Mouse (Mus musculus): Measurements from ENCODE around the gene Bloc1s4.

The Bloc1s4 gene

DNA sequence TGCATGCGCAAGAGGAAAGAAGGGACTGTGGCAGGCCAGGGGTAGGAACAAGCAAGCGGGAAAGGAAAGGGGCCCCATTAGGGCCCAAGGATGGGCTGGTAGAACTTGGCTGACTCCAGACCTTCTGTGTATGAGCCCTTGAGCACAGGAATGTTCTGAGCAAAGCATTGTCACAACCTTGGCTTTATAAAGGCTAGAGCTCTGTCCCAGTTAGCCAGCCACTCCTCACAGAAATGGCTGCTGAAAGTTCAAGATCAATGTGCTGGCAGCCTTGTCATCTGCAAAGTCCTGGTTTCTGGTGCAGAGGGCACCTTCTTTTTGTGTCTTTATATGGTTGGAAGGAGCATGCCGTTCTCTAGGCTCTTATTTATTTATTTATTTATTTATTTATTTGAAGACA is 28.8 kb downstream of the Bloc1s4 start:
- no peak for DNase-seq (ENCODE audit: low spot score in 2 of 2)

DNA sequence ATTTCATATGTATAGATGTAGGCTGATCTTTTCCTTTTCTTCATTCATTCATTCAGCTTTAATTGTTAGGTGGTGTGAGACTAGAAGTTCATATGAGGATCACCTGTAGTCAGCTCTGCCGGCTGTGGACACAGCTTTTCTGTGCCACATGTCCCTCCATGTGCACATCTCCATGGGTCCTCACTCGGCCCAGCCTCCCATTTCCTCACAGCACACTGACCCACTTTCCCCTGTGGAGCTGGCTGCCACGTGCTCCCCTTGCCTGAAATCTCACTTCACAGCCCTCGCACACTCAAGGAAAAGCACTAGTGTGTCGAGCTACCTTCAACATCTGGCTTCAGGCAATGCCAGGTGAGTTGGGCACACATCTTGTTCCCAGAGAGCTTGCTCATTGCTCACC is 29.3 kb downstream of the Bloc1s4 start:
- peak in 1 of 2 experiments; percentile 33 for DNase-seq (ENCODE audit: low spot score in 2 of 2)

DNA sequence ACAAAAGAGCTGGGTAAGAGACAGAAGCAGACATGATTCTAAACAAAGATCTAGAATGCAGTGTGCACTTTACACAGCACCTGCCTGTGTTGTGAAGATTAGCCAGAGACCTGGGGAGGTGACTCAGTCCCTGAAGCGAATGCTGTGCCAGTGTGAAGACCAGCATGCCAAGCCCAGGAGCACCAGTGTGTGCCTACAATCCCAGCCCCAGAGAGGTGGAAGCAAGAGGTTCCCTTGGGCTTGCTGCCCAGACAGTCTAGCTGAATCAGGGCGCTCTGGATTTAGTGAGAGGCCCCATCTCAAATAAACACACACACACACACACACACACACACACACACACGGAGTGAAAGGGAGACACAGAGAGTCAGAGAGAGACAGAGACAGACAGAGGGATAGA is 30.6 kb downstream of the Bloc1s4 start:
- peak in 1 of 2 experiments; percentile 20 for DNase-seq (ENCODE audit: low spot score in 2 of 2)

- no peak for DNase-seq (ENCODE audit: low spot score in 2 of 2)
These were observed 31.6 kb downstream of the Bloc1s4 start for GRCm38 (mm10) chr5:36716816-36717215.

- peak in 1 of 2 experiments; percentile 11 for DNase-seq (ENCODE audit: low spot score in 2 of 2)
These were observed 33.6 kb downstream of the Bloc1s4 start for GRCm38 (mm10) chr5:36714832-36715231.

GRCm38 (mm10) chr5:36713693-36714092 is 34.8 kb downstream of the Bloc1s4 start:
- peak in 1 of 2 experiments; percentile 6 for DNase-seq (ENCODE audit: low spot score in 2 of 2)

DNA sequence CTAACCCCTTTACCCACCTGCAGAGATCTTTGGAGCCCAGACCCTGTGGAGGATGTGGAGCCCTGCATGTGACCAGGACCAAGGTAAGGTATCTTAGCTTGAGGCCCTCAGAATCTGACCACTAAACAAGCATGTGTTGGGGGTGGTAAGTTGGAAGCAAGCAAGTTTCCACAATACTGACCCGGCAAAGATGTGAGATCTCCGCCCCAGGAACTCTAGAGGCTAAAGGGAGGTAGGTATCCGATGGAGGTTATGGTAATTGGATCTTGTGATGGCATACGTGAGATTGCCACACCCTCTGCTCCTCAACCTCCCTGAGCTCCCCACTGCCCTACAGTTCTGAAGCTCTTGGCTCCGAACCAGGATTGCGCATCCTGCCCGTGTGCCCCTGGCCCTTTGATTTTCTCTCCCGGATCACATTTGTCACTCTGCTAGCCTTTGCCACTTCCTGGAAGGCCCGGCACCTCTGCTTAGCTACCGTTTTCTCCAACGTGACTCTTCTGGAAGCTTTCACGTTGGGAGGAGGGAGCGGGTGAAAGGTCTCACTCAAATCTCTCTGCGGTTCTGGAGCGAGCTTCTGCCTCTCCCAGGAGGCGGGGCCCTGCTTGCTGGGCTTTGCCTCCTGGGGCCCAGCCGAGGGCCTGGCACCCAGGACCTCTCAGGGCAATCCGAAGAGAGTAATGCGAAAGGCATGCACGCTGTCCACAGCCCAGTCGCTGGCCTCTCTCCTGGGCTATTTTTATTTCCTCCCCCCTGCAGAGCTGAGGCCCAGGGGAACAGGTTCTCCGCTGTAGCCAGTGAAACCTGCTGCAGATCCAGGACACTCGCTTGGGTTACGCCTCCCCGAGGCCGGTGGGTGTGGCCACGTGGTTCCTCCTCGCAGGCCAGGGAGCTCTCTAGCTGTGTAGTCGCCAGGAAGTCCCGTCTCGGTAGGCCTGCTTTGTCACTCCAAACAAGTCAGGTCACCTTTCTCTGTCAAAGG is 35.6 kb downstream of the Bloc1s4 start:
- peak; percentile 59 to 64 for DNase-seq (ENCODE audit: low spot score in 2 of 2)

DNA sequence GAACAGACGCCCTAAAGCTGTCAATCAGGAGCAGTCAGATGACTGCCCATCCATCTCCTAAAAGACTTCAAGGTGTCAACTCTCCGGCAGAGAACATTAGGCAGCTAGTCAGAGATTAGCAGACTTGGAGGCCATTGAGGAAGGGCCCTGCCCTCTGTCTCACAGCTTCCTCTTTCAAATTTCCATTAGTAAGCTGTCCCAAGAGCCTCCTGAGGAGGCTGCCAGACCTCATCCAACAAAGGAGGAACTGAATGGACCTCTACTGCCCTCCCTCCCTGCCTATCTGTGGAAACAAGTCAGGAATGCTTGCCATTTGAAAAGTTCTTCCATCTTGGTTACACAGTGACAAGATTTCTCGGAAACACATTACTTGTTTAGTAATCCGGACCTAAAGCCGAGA is 36.6 kb downstream of the Bloc1s4 start:
- DNase-seq (ENCODE audit: low spot score in 2 of 2): no peak

DNA sequence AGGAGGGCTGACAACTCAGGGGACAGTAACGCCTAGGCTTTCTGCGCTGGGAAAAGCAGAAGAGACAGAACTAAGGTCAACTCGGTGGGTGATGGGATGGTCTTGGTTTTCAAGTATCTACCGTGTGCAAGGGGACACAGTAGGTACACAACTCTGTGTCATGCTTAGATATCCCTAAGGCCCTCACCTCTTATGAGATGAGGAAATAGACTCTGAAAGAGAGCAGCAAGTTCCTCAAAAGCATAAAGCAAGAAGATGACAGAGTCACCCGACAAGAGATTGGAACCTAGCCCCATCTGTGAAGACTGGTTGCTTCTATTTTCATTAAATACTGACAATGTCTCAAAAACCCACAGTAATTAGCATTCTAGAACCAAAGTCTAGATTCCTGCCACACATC is 42.7 kb downstream of the Bloc1s4 start:
- DNase-seq (ENCODE audit: low spot score in 2 of 2): no peak

- DNase-seq (ENCODE audit: low spot score in 2 of 2): peak; percentile 49 to 62
These were observed 43.1 kb downstream of the Bloc1s4 start for GRCm38 (mm10) chr5:36705390-36705789.

DNA sequence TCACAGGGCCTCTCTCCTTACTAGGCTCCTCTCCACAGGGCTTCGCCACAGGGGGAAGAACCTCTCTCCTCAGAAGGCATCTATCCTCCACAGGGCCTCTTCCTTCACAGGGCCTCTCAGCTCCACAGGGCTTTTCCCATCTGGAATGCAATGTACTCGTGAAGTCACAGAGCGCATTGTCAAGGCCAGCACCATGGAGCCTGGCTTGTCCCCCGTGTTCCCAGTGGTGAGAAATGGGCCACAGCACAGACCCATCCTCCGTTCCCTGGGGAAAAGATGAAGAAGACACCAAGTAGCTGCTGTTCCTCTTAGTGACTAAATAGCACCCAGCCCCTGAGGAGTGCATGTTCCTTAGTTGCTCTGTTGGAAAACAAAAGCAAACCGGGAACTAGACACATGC is 43.8 kb downstream of the Bloc1s4 start:
- no peak for DNase-seq (ENCODE audit: low spot score in 2 of 2)

- no peak for DNase-seq (ENCODE audit: low spot score in 2 of 2)
These were observed 47.4 kb downstream of the Bloc1s4 start for GRCm38 (mm10) chr5:36700939-36701620.

- no peak for DNase-seq (ENCODE audit: low spot score in 2 of 2)
These were observed 49.8 kb downstream of the Bloc1s4 start for GRCm38 (mm10) chr5:36698689-36699088.

DNA sequence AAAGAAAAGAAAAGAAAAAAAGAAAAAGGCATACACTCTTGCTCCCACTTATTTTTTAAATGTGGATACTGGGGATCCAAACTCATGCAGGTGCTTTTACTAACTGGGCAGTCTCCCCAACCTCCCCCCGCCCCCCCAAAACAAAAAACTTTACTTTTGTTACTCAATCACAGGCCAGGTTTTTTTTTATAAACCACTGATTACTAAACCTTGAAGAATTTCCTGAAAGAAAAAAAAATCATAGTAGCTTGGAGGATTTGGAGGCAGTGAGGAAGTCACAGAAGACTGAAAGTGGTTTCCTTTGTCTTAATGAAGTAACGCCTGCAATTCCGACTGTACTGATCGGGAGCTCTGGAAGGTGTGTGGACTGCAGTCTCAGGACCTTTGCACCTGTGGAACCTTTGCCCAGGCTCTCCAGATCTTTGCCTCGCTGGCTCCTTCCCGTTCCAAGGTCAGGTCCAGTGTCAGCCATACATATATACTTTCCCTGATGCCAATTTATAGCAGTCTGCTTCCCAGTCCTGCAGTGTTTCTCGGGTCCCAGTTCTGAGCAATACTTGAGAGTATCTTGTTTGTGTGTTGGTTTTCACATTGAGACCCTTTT is 50.3 kb downstream of the Bloc1s4 start:
- DNase-seq (ENCODE audit: low spot score in 2 of 2): no peak
